Mouse (Mus musculus) limb, embryonic 11.5 days (tissue): ENCODE data around the gene Ly75. TPM values are rescaled to one million over a fixed set of nuclear protein-coding genes. Genes with fewer than 3 reads are reported as not detected.

Experiments used
- ATAC-seq: fragments of 200-750 bp; cut with Nextera tagmentation; 2 replicates; pipeline ENCODE4 v1.8.0; 2017; ENCODE audit warnings: low read depth; ENCODE audit not compliant: insufficient number of reproducible peaks, low FRiP score, low TSS enrichment
- DNase-seq: peaks from one replicate; pipeline ENCODE4 v3.0.0-alpha.2; 2015; ENCODE audit warnings: low spot score
- H3K27ac ChIP-seq: fragments of 300-500 bp; sonication (generic); replicated peaks from 2 replicates; pipeline ENCODE4 v1.5.1; 2014; ENCODE audit warnings: low read depth, mild to moderate bottlenecking, low read length
- H3K27me3 ChIP-seq: fragments of 300-500 bp; sonication (generic); 2 replicates; pipeline ENCODE4 v1.6.1; 2014; ENCODE audit warnings: mild to moderate bottlenecking, low read length, mixed read lengths; ENCODE audit not compliant: control insufficient read depth, insufficient read depth
- H3K36me3 ChIP-seq: fragments of 300-500 bp; sonication (generic); 2 replicates; pipeline ENCODE4 v1.6.1; 2014; ENCODE audit warnings: mild to moderate bottlenecking, low read length, moderate library complexity, mixed read lengths; ENCODE audit not compliant: control insufficient read depth, insufficient read depth
- H3K4me1 ChIP-seq: fragments of 300-500 bp; sonication (generic); 2 replicates; pipeline ENCODE4 v1.6.1; 2014; ENCODE audit warnings: low read length, mixed read lengths; ENCODE audit not compliant: control insufficient read depth, insufficient read depth
- H3K4me2 ChIP-seq: fragments of 300-500 bp; sonication (generic); 2 replicates; pipeline ENCODE4 v1.6.1; 2014; ENCODE audit warnings: low read depth, mild to moderate bottlenecking, moderate library complexity; ENCODE audit not compliant: severe bottlenecking
- H3K4me3 ChIP-seq: fragments of 300-500 bp; sonication (generic); 2 replicates; pipeline ENCODE4 v1.5.1; 2014; ENCODE audit warnings: low read depth, low read length
- H3K9ac ChIP-seq: fragments of 300-500 bp; sonication (generic); 2 replicates; pipeline ENCODE4 v1.6.1; 2014; ENCODE audit warnings: mild to moderate bottlenecking, low read length
- H3K9me3 ChIP-seq: fragments of 300-500 bp; sonication (generic); 2 replicates; pipeline ENCODE4 v1.6.1; 2016; ENCODE audit warnings: low read length; ENCODE audit not compliant: control insufficient read depth
- WGBS: fragments of 180-500 bp; shearing (Covaris S2); extraction: QIAGEN DNeasy Blood & Tissue Kit; methylation state at CpG from one replicate; pipeline ENCODE4 v1.1.7; 2014; 5-methylcytosine and 5-hydroxymethylcytosine counted together
- polyA plus RNA-seq: library from polyadenylated mRNA; unstranded; fragments of >200 nt; fragmentation: Nextera tagmentation; extraction: Ambion mirVana; gene quantifications from 2 replicates; pipeline ENCODE4 v1.2.1, GENCODE M21; 2014

The Ly75 gene
- polyA plus RNA-seq, 1 experiment from 2014 or later = 6.3 TPM

- WGBS = 94% methylated on average over 2 of the region's 2 CpGs
- H3K9ac ChIP-seq = no peak overlapping the region
Observed at GRCm38 (mm10) chr2:60407387-60407786, 24.3 kb upstream of the Ly75 start.

GRCm38 (mm10) chr2:60405431-60405830, 22.3 kb upstream of the Ly75 start:
- DNase-seq (no peak), ATAC-seq (no peak)
- H3K36me3 ChIP-seq = no peaks in the 10 kb centered on the region
- WGBS = 94% methylated on average over 5 of the region's 5 CpGs
- H3K4me1 ChIP-seq = no peaks in the 10 kb centered on the region
- no peaks in the 10 kb centered on the region for H3K27me3 ChIP-seq
- H3K27ac ChIP-seq = no peak overlapping the region
- no peak overlapping the region for H3K4me2 ChIP-seq
- no peak overlapping the region for H3K9ac ChIP-seq
- no peak overlapping the region for H3K4me3 ChIP-seq
- H3K9me3 ChIP-seq = no peaks in the 10 kb centered on the region

More at GRCm38 (mm10) chr2:60407387-60407786, 24.3 kb upstream of the Ly75 start:
- Histone ChIP-seq H3K36me3 (no peaks in the 10 kb centered on the region), H3K4me1 (no peaks in the 10 kb centered on the region), H3K4me2 (no peak overlapping the region), H3K4me3 (no peak overlapping the region), H3K9me3 (no peaks in the 10 kb centered on the region), H3K27ac (no peak overlapping the region), H3K27me3 (no peaks in the 10 kb centered on the region)
- DNase-seq = no peak
- ATAC-seq = no peak

DNA sequence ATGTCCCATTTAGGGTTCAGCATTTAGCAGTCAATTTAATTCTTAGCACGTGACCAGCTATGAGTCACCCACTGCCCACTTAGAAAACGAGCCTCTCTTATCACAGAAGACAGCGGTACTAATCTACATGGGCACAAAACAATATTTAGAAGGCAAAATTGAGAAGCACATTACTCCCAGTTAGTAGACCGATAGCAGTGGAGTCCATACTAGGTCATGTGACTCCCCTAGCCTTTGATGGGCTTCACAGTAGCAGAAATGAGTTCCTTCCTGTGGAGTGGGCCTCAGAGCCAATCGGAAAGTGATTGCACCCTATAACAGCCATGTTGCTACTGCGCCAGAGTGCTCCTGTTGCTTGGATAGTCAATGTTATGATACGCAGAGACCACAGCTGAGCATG, 21.7 kb upstream of the Ly75 start:
- Histone ChIP-seq H3K9ac (no peak overlapping the region), H3K27me3 (no peaks in the 10 kb centered on the region), H3K9me3 (no peaks in the 10 kb centered on the region), H3K4me1 (no peaks in the 10 kb centered on the region), H3K4me2 (no peak overlapping the region), H3K27ac (no peak overlapping the region), H3K4me3 (no peak overlapping the region), H3K36me3 (no peaks in the 10 kb centered on the region)
- no peak for ATAC-seq
- 94% methylated on average over 7 of the region's 7 CpGs for WGBS
- DNase-seq = no peak

DNA sequence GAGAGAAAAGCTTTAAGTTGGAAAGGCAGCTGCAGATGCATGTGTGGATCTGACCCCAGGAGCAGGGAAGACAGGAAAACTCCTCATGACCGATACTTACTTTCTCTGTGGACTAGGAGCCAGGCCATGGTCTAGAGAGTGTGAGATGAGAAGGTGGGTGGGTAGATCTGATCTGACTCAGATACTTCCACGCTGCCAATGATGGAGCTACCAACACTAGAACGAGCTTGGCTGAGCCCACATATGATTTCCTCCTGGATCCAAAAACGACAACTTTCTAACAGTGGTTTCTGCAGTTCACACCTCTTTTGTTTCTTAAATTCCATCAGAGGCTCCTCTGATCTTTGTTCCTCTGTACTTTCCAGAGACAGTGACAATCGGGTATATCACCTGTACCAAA, 18.6 kb upstream of the Ly75 start:
- H3K4me1 ChIP-seq = no peaks in the 10 kb centered on the region
- H3K9ac ChIP-seq = no peak overlapping the region
- WGBS = 75% methylated on average over 5 of the region's 5 CpGs
- H3K36me3 ChIP-seq = no peaks in the 10 kb centered on the region
- no peak overlapping the region for H3K27ac ChIP-seq
- no peak overlapping the region for H3K4me2 ChIP-seq
- no peaks in the 10 kb centered on the region for H3K9me3 ChIP-seq
- H3K4me3 ChIP-seq = no peak overlapping the region
- DNase-seq (no peak), ATAC-seq (no peak)
- no peaks in the 10 kb centered on the region for H3K27me3 ChIP-seq

DNA sequence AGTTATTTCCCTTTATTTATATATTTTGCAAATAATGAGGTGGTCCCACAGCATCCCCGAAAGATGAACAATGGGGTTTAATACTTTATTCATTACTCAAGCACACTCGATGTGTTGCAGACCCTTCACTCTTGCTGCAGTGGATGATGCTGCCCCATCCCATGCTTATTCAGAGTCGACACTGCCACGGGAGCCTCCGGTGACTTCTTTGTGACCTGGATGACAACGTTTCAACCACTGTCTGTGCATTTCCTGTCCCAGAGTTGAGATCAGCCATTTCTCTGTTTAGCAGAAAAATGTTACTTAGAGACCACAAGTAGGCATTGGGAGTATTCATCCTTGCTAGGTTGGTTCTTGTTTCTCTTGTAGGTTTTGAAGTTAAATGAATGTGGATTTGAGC, 10.7 kb upstream of the Ly75 start:
- Histone ChIP-seq H3K27ac (no peak overlapping the region), H3K27me3 (no peaks in the 10 kb centered on the region), H3K4me1 (no peaks in the 10 kb centered on the region), H3K4me2 (no peak overlapping the region), H3K9ac (no peak overlapping the region), H3K9me3 (no peaks in the 10 kb centered on the region), H3K4me3 (no peak overlapping the region), H3K36me3 (no peaks in the 10 kb centered on the region)
- 81% methylated on average over 6 of the region's 6 CpGs for WGBS
- no peak for DNase-seq
- no peak for ATAC-seq

- DNase-seq (no peak), ATAC-seq (no peak)
- Histone ChIP-seq H3K4me2 (no peak overlapping the region), H3K36me3 (no peaks in the 10 kb centered on the region), H3K27ac (no peak overlapping the region), H3K27me3 (no peaks in the 10 kb centered on the region), H3K4me1 (no peaks in the 10 kb centered on the region), H3K4me3 (no peak overlapping the region), H3K9ac (no peak overlapping the region), H3K9me3 (no peaks in the 10 kb centered on the region)
- 84% methylated on average over 4 of the region's 4 CpGs for WGBS
Observed at GRCm38 (mm10) chr2:60392286-60392685, 9.2 kb upstream of the Ly75 start.

GRCm38 (mm10) chr2:60387363-60387762, 4.3 kb upstream of the Ly75 start:
- Histone ChIP-seq H3K9ac (no peak overlapping the region), H3K9me3 (no peaks in the 10 kb centered on the region), H3K27me3 (no peaks in the 10 kb centered on the region), H3K36me3 (no peaks in the 10 kb centered on the region), H3K4me2 (no peak overlapping the region), H3K4me3 (no peak overlapping the region), H3K27ac (no peak overlapping the region), H3K4me1 (peaks cover 5% of the 10 kb centered on the region; the same call in 1 of the 2 replicates)
- 83% methylated on average over 3 of the region's 3 CpGs for WGBS
- ATAC-seq = no peak
- DNase-seq = no peak

GRCm38 (mm10) chr2:60386835-60387234, 3.7 kb upstream of the Ly75 start:
- Histone ChIP-seq H3K4me2 (no peak overlapping the region), H3K9ac (no peak overlapping the region), H3K4me3 (no peak overlapping the region), H3K4me1 (peaks cover 7% of the 10 kb centered on the region; the same call in 1 of the 2 replicates), H3K36me3 (no peaks in the 10 kb centered on the region), H3K9me3 (no peaks in the 10 kb centered on the region), H3K27me3 (no peaks in the 10 kb centered on the region), H3K27ac (no peak overlapping the region)
- 80% methylated on average over 2 of the region's 2 CpGs for WGBS
- no peak for ATAC-seq
- no peak for DNase-seq

- no peak for ATAC-seq
- Histone ChIP-seq H3K4me2 (no peak overlapping the region), H3K4me1 (peaks cover 7% of the 10 kb centered on the region; the same call in 1 of the 2 replicates), H3K9ac (no peak overlapping the region), H3K4me3 (no peak overlapping the region), H3K9me3 (no peaks in the 10 kb centered on the region), H3K27me3 (no peaks in the 10 kb centered on the region), H3K36me3 (no peaks in the 10 kb centered on the region), H3K27ac (no peak overlapping the region)
- no peak for DNase-seq
Observed at GRCm38 (mm10) chr2:60384763-60385085, 1.6 kb upstream of the Ly75 start.
